Mouse (Mus musculus) liver, embryonic 14.5 days (tissue): ENCODE data around the gene Hipk2. TPM values are rescaled to one million over a fixed set of nuclear protein-coding genes. Genes with fewer than 3 reads are reported as not detected.

Experiments used
- ATAC-seq: fragments of 200-750 bp; cut with Nextera tagmentation; 2 replicates; pipeline ENCODE4 v1.8.0; 2017; ENCODE audit warnings: moderate number of reproducible peaks, mild to moderate bottlenecking, moderate library complexity; ENCODE audit not compliant: insufficient read depth
- DNase-seq, 3 experiments: peaks; one replicate each; pipeline ENCODE4 v3.0.0-alpha.2; 2012 to 2013; ENCODE audit warnings: low read depth in 3 of 3, low spot score in 3 of 3
- H3K27ac ChIP-seq: fragments of 300-500 bp; sonication (generic); 2 replicates; pipeline ENCODE4 v1.5.1; 2014; ENCODE audit warnings: moderate library complexity, mild to moderate bottlenecking, control low read depth, inconsistent platforms
- H3K27me3 ChIP-seq: fragments of 300-500 bp; sonication (generic); 2 replicates; pipeline ENCODE4 v1.6.1; 2014; ENCODE audit warnings: mild to moderate bottlenecking, low read length, moderate library complexity; ENCODE audit not compliant: control insufficient read depth, insufficient read depth
- H3K36me3 ChIP-seq: fragments of 300-500 bp; sonication (generic); replicated peaks from 2 replicates; pipeline ENCODE4 v1.6.1; 2014; ENCODE audit warnings: low read depth; ENCODE audit not compliant: control insufficient read depth, insufficient read depth
- H3K4me1 ChIP-seq, 2 experiments: fragments of 200-500 bp in 1 of 2; fragments of 300-500 bp in 1 of 2; sonication (generic) in 1 of 2; replicated peaks; 2 replicates each; pipeline ENCODE4 v1.6.1; 2012 to 2014; ENCODE audit warnings: antibody characterized with exemption in 1 of 2, inconsistent platforms in 1 of 2, low read length in 1 of 2; ENCODE audit not compliant: control insufficient read depth in 2 of 2, insufficient read depth in 2 of 2
- H3K4me2 ChIP-seq: fragments of 300-500 bp; sonication (generic); 2 replicates; pipeline ENCODE4 v1.6.1; 2014; ENCODE audit warnings: low read depth, mild to moderate bottlenecking, control low read depth, moderate library complexity
- H3K4me3 ChIP-seq, 2 experiments: fragments of 200-500 bp in 1 of 2; fragments of 300-500 bp in 1 of 2; sonication (generic) in 1 of 2; 2 replicates each; pipeline ENCODE4 v1.5.1; 2012 to 2014; ENCODE audit warnings: low read depth in 2 of 2, low read length in 2 of 2, mild to moderate bottlenecking in 2 of 2, control low read depth in 1 of 2, inconsistent platforms in 1 of 2, moderate library complexity in 1 of 2; ENCODE audit not compliant: insufficient read depth in 1 of 2
- H3K9ac ChIP-seq: fragments of 300-500 bp; sonication (generic); replicated peaks from 2 replicates; pipeline ENCODE4 v1.6.1; 2014; ENCODE audit warnings: mild to moderate bottlenecking, control low read depth, moderate library complexity
- H3K9me3 ChIP-seq: fragments of 300-500 bp; sonication (generic); 2 replicates; pipeline ENCODE4 v1.6.1; 2016; ENCODE audit warnings: low read length, mixed read lengths; ENCODE audit not compliant: control insufficient read depth
- CTCF ChIP-seq: IDR thresholded peaks from 2 replicates; pipeline ENCODE4 v1.5.1; 2016; ENCODE audit warnings: antibody characterized with exemption, low read depth, control low read depth
- EP300 ChIP-seq: IDR thresholded peaks from 2 replicates; pipeline ENCODE4 v1.6.1; 2016; ENCODE audit warnings: antibody characterized with exemption, low read depth
- WGBS: fragments of 180-500 bp; shearing (Covaris S2); extraction: QIAGEN DNeasy Blood & Tissue Kit; methylation state at CpG from one replicate; pipeline ENCODE4 v1.1.7; 2014; ENCODE audit not compliant: insufficient replicate concordance; 5-methylcytosine and 5-hydroxymethylcytosine counted together
- polyA plus RNA-seq, 2 experiments: library from polyadenylated mRNA; depleted of rRNA in 1 of 2; stranded (reverse) in 1 of 2; unstranded in 1 of 2; fragments of >200 nt; fragmentation: Nextera tagmentation in 1 of 2; extraction: Ambion mirVana in 1 of 2; gene quantifications; 2 replicates each; pipeline versions ENCODE4 v1.2.1 to v1.2.3; 2012 to 2014

The Hipk2 gene
- polyA plus RNA-seq, 2 experiments = 10.7 to 13.0 TPM

- H3K4me3 ChIP-seq = no peak overlapping the region
- no peak overlapping the region for H3K4me2 ChIP-seq
- TF ChIP-seq CTCF (no peak), EP300 (0 out of 2 replicates have a peak, but pooled peaks have one; percentile 26)
- 64% methylated on average over 6 of the region's 6 CpGs for WGBS
- no peak overlapping the region for H3K27ac ChIP-seq
- ATAC-seq = peak; percentile 43
- H3K9me3 ChIP-seq = no peaks in the 10 kb centered on the region
- no peaks in the 10 kb centered on the region for H3K27me3 ChIP-seq
- DNase-seq = no peak
- peaks cover 6 to 31% of the 10 kb centered on the region in 2 experiments for H3K4me1 ChIP-seq
- H3K9ac ChIP-seq = no peak overlapping the region
- peaks cover 25% of the 10 kb centered on the region for H3K36me3 ChIP-seq
These were observed 113.2 kb downstream of the Hipk2 start for GRCm38 (mm10) chr6:38762588-38763265.

GRCm38 (mm10) chr6:38762006-38762405 lies 114.0 kb downstream of the Hipk2 start:
- no peaks in the 10 kb centered on the region for H3K9me3 ChIP-seq
- 92% methylated on average over 7 of the region's 7 CpGs for WGBS
- H3K27me3 ChIP-seq = no peaks in the 10 kb centered on the region
- DNase-seq = no peak
- ATAC-seq = no peak
- H3K4me2 ChIP-seq = no peak overlapping the region
- no peak overlapping the region for H3K4me3 ChIP-seq
- H3K36me3 ChIP-seq = peaks cover 28% of the 10 kb centered on the region
- no peak for TF ChIP-seq CTCF
- no peak for TF ChIP-seq EP300
- peaks cover 6 to 37% of the 10 kb centered on the region in 2 experiments for H3K4me1 ChIP-seq
- no peak overlapping the region for H3K9ac ChIP-seq
- no peak overlapping the region for H3K27ac ChIP-seq

GRCm38 (mm10) chr6:38760911-38761706 lies 114.9 kb downstream of the Hipk2 start:
- H3K4me3 ChIP-seq = no peak overlapping the region
- H3K4me2 ChIP-seq = no peak overlapping the region
- WGBS = 76% methylated on average over 6 of the region's 6 CpGs
- H3K4me1 ChIP-seq = peaks cover 6 to 41% of the 10 kb centered on the region in 2 experiments
- ATAC-seq (no peak), DNase-seq (no peak)
- no peaks in the 10 kb centered on the region for H3K27me3 ChIP-seq
- H3K9ac ChIP-seq = no peak overlapping the region
- no peaks in the 10 kb centered on the region for H3K9me3 ChIP-seq
- peaks cover 19% of the 10 kb centered on the region for H3K36me3 ChIP-seq
- TF ChIP-seq CTCF (no peak), EP300 (no peak)
- H3K27ac ChIP-seq = no peak overlapping the region

GRCm38 (mm10) chr6:38759922-38760620 lies 115.9 kb downstream of the Hipk2 start:
- Histone ChIP-seq H3K4me1 (peaks cover 6 to 37% of the 10 kb centered on the region in 2 experiments), H3K9ac (no peak overlapping the region), H3K4me3 (no peak overlapping the region), H3K36me3 (peaks cover 12% of the 10 kb centered on the region), H3K9me3 (no peaks in the 10 kb centered on the region), H3K4me2 (no peak overlapping the region), H3K27ac (no peak overlapping the region), H3K27me3 (no peaks in the 10 kb centered on the region)
- 75% methylated on average over 6 of the region's 6 CpGs for WGBS
- no peak for ATAC-seq
- TF ChIP-seq CTCF = no peak
- no peak for TF ChIP-seq EP300
- DNase-seq = no peak

- Histone ChIP-seq H3K9me3 (no peaks in the 10 kb centered on the region), H3K4me1 (peaks cover 6 to 35% of the 10 kb centered on the region in 2 experiments), H3K27me3 (no peaks in the 10 kb centered on the region), H3K9ac (no peak overlapping the region), H3K27ac (no peak overlapping the region), H3K4me2 (no peak overlapping the region), H3K36me3 (peaks cover 12% of the 10 kb centered on the region), H3K4me3 (no peak overlapping the region)
- ATAC-seq (no peak), DNase-seq (no peak)
- WGBS = 79% methylated on average over 3 of the region's 3 CpGs
- TF ChIP-seq EP300 (no peak), CTCF (no peak)
These were observed 116.8 kb downstream of the Hipk2 start for GRCm38 (mm10) chr6:38759186-38759585.
